Mouse (Mus musculus): ENCODE results near the gene Dtd2.

The Dtd2 gene

DNA sequence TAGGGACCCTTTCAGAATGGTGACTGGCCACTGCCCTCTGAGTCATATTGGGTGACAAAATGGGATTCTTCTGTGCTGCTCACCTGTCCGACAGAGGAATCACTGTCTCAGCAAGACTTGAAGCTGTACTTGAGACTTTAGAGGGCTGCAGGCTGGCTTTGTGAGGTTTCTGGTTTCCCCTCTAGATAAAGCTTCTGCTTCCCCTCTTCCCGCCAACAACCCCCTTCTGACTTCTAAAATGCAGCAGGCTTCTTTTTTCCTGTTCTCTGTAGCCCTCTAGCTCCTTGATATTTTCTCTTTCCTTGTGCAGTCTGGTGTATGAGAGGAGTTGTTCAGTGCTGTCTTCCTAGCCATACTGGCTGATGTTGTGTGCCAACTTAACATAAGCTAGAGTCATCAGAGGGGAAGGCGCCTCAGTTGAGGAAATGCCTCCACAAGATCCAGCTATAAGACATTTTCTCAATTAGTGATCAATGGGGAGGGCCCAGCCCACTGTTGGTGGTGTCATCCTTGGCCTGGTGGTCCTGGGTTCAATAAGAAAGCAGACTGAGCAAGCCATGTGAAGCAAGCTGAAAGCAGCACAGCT lies 21.0 kb downstream of the Dtd2 start:
- DNase-seq, result no peak

GRCm38 (mm10) chr12:51983625-51984024 lies 22.7 kb downstream of the Dtd2 start:
- DNase-seq, result no peak

DNA sequence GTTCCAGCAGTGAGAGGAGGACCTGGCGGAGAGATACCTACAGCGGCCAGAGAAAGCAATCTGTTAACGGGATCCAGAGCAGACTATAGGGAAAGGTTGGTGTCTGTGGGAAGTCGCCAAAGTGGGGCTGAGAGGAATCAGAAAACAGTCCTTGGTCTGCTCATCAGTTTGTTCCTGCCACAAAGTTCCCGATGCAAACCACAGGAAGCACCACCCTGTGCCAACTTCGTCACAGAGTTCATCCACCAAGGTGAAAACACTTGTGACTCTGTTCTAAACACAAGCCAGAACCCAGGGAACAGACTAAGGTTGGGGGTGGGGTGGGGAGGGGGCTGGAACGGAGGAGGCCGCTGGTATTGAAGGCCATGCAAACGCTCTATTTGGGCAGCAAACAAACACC lies 29.8 kb downstream of the Dtd2 start:
- no peak for DNase-seq

GRCm38 (mm10) chr12:51974381-51974780 lies 31.9 kb downstream of the Dtd2 start:
- DNase-seq, result no peak

- peak; percentile 14 to 25 for DNase-seq
Observed at GRCm38 (mm10) chr12:51972269-51973065, 33.8 kb downstream of the Dtd2 start.

DNA sequence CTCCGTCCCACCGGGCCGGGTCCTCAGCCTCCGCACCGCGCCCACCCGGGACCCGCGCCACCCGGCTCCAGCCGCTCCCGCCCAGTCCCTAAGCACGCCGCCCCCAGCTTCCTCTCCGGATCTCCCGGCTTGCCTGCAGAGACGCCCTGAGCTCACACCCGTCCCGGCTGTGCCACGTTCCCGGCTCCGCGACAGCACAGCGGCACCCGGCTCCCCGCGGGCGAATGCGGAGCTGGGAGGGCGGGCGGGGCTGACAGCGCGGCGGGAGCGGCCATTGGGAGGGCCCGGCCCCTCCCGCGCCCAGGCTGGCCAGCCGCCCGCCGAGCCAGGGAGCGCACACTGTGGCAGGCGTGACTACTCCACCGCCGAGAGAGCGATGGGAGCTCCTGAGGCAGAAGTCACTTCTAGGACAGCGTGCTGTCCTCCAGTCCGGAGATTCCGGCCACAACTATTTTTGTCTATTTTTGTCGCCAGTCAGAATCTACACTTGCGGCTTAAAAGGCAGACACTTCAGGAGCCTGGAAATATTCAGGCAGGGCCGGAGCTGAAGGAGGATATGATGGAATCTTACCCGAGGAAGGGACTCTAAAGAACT lies 35.1 kb downstream of the Dtd2 start, which contains the start of gene Heatr5a:
Heatr5a (minus strand) TSS at position 252 of the 595 bp plus-strand sequence.
- peak; percentile 92 to 95 for DNase-seq

DNA sequence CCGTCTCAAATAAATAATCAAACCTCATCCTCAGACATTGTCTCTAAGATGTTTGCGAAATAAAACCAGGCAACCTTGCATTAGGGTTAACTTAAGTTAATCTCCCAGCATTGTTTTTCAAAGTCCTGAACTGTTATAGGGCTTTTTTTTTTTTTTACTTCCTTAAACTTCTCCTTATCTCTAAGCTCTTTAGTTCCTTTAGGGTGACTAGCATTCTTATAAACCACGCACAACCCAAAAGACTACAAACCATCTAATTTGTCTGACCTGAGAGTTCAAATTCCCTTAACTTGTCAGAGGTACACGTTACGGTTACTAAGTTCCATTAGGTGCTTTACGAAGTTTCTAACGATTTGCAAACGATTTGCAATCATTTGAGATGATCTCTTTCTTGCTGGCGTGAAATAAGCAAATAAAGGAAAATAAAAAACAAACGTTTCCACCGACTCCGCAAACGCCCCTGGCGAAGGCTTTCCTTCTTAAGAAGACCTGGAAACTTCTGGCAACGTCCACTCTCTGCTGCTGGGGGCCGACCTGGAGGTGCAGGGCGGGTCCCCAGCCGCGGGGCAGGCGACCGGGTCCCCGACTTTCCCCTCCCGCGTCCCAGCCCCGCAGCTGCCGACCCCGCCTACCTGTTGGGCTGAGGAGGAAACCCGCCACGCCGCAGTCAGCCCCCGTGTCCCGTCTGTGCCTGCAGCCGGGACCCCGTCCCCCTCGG lies 35.8 kb downstream of the Dtd2 start:
- no peak for DNase-seq

- no peak for DNase-seq
Observed at GRCm38 (mm10) chr12:51969876-51970275, 36.4 kb downstream of the Dtd2 start.

- no peak for DNase-seq
Observed at GRCm38 (mm10) chr12:51969092-51969491, 37.2 kb downstream of the Dtd2 start.

- DNase-seq, result no peak
Observed at GRCm38 (mm10) chr12:51967915-51968595, 38.2 kb downstream of the Dtd2 start.

DNA sequence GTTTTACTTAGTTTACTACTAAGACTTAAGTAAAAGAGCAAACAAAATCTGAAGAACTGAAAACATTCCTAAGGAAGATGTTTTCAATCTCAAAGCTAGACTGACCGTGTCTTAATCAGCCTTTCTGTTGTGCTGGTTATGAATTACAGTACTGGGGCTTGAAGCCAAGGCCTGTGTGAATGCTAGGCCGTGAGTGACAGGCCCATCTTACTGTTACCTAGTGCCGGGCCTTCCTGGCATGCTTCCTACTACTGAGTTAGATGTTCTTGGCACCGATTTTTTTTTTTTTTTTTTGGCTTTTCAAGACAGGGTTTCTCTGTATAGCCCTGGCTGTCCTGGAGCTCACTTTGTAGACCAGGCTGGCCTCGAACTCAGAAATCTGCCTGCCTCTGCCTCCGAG lies 48.7 kb downstream of the Dtd2 start:
- no peak for DNase-seq

DNA sequence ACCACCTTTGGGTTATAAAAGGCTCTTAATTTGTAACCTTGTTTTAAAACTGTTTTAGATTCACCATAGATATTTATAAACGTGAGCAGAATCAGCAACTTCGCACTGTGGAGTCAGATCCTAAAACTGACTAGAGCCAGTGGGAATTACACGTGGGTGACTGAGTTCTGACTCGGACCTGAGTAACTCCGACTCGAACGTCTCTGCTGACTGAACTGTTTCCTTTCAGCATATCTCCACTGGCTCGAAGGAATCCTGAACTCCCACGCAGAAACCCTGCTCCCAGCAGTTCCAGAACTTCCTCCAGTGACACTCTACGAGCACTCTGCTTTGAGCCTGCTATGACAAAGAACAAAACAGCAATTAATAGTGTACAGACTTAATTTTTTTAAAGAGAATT lies 54.0 kb downstream of the Dtd2 start:
- DNase-seq, result peak; percentile 19 to 40

GRCm38 (mm10) chr12:51947498-51947945 lies 58.8 kb downstream of the Dtd2 start:
- peak; percentile 8 to 28 for DNase-seq

DNA sequence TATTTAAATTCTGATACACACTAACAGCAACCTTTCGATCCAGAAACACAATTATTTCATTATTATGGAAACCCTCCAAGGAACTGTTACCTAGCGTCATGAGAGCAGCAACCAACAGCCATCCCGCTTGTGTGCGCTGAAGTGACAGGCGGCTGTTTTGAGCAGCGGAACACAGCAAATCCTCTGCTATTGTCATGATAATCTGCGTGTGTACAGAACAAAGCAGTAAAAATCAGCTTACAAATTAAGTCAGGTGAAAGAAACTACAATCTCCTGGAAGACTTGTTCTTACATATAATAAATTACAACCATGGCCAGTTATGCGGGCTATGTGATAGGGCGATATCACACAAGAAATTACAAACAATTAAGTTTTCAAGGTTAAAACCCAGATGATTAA lies 61.0 kb downstream of the Dtd2 start:
- DNase-seq, result no peak

DNA sequence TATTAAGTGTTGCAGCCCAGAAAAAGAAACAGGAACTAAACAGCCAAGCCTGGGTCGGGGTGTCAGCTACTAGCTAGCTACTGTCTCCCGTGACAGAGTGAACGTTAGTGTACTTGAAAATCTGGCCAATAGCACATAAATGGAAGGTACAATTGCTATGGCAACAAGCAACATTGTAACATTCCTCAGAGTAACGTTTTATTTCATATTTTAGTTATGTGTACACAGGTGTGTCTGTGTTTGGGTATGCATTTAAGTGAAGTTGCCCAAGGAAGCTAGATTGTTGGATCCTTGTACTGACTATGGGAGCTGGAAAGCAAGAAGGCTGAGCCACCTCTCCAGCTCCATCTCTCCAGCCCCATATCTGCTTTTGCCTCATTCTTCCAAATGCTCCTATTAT lies 66.5 kb downstream of the Dtd2 start:
- no peak for DNase-seq
